Mouse (Mus musculus): Measurements from ENCODE around the gene Zmym2. TPM values are rescaled to one million over a fixed set of nuclear protein-coding genes. Genes with fewer than 3 reads are reported as not detected.

Zmym2 gene
- polyA plus RNA-seq, 1 experiment, result 14.8 TPM

- Histone ChIP-seq H3K79me2 (ENCODE audit: control insufficient read depth, insufficient read depth) (peaks cover 98% of the 10 kb centered on the region), H3K27me3 (ENCODE audit: control insufficient read depth, insufficient read depth, insufficient read length) (no peaks in the 10 kb centered on the region), H3K36me3 (ENCODE audit: control insufficient read depth, insufficient read depth) (peaks cover 30% of the 10 kb centered on the region), H3K4me2 (ENCODE audit: low read depth) (no peak overlapping the region), H3K4me3 (no peak overlapping the region), H3ac (ENCODE audit: control insufficient read depth, insufficient read length) (no peak overlapping the region)
- TF ChIP-seq USF1 (IDR thresholded peaks at IDR 0.05; ENCODE audit: low read depth) (no peak), TCF3 (IDR thresholded peaks at IDR 0.05; ENCODE audit: insufficient read length, low read depth) (no peak), REST (IDR thresholded peaks at IDR 0.05; ENCODE audit: insufficient read depth, insufficient read length) (no peak), TCF12 (IDR thresholded peaks at IDR 0.05; ENCODE audit: insufficient read depth, poor library complexity, severe bottlenecking) (no peak), SRF (IDR thresholded peaks at IDR 0.05; ENCODE audit: control insufficient read depth, insufficient read length, low read depth) (no peak), MYOG (IDR thresholded peaks at IDR 0.05; ENCODE audit: control insufficient read depth in 1 of 3, insufficient read depth in 1 of 3, insufficient read length in 2 of 3, low read depth in 2 of 3) (no peak)
Measured at GRCm38 (mm10) chr14:56903039-56903438, 16.6 kb downstream of the Zmym2 start.

GRCm38 (mm10) chr14:56905696-56906095 lies 19.2 kb downstream of the Zmym2 start:
- H3K36me3 ChIP-seq (ENCODE audit: control insufficient read depth, insufficient read depth), result peaks cover 30% of the 10 kb centered on the region

GRCm38 (mm10) chr14:56918532-56918931 lies 32.1 kb downstream of the Zmym2 start:
- no peaks in the 10 kb centered on the region for H3K27me3 ChIP-seq (ENCODE audit: control insufficient read depth, insufficient read depth, insufficient read length)
- no peak overlapping the region for H3K4me2 ChIP-seq (ENCODE audit: low read depth)
- H3K36me3 ChIP-seq (ENCODE audit: control insufficient read depth, insufficient read depth), result peaks cover 59% of the 10 kb centered on the region
- TF ChIP-seq POLR2A (IDR thresholded peaks at IDR 0.05; ENCODE audit: insufficient read length, low read depth) (no peak), SRF (IDR thresholded peaks at IDR 0.05; ENCODE audit: control insufficient read depth, insufficient read length, low read depth) (no peak), E2F4 (IDR thresholded peaks at IDR 0.05; ENCODE audit: insufficient read depth) (no peak), MYOG (IDR thresholded peaks at IDR 0.05; ENCODE audit: control insufficient read depth in 1 of 3, insufficient read depth in 1 of 3, insufficient read length in 2 of 3, low read depth in 2 of 3) (no peak)
- H3ac ChIP-seq (ENCODE audit: control insufficient read depth, insufficient read length), result no peak overlapping the region
- peaks cover 51% of the 10 kb centered on the region for H3K79me2 ChIP-seq (ENCODE audit: control insufficient read depth, insufficient read depth)
- H3K4me3 ChIP-seq, result no peak overlapping the region

More at GRCm38 (mm10) chr14:56905696-56906095, 19.2 kb downstream of the Zmym2 start:
- Histone ChIP-seq H3K79me2 (ENCODE audit: control insufficient read depth, insufficient read depth) (peaks cover 98% of the 10 kb centered on the region), H3K27me3 (ENCODE audit: control insufficient read depth, insufficient read depth, insufficient read length) (no peaks in the 10 kb centered on the region), H3K4me3 (no peak overlapping the region), H3ac (ENCODE audit: control insufficient read depth, insufficient read length) (no peak overlapping the region), H3K4me2 (ENCODE audit: low read depth) (no peak overlapping the region)
- TF ChIP-seq USF1 (IDR thresholded peaks at IDR 0.05; ENCODE audit: low read depth) (no peak), POLR2A (IDR thresholded peaks at IDR 0.05; ENCODE audit: insufficient read length, low read depth) (no peak), MYOG (IDR thresholded peaks at IDR 0.05; ENCODE audit: control insufficient read depth in 1 of 3, insufficient read depth in 1 of 3, insufficient read length in 2 of 3, low read depth in 2 of 3) (no peak), REST (IDR thresholded peaks at IDR 0.05; ENCODE audit: insufficient read depth, insufficient read length) (no peak), MYOD1 (IDR thresholded peaks at IDR 0.05; ENCODE audit: control insufficient read depth in 1 of 3, insufficient read length in 2 of 3, low read depth in 2 of 3) (no peak), CEBPB (IDR thresholded peaks at IDR 0.05; ENCODE audit: insufficient read depth, poor library complexity, severe bottlenecking) (no peak), TCF3 (IDR thresholded peaks at IDR 0.05; ENCODE audit: insufficient read length, low read depth) (no peak), MAX (IDR thresholded peaks at IDR 0.05; ENCODE audit: low read depth) (no peak), SRF (IDR thresholded peaks at IDR 0.05; ENCODE audit: control insufficient read depth, insufficient read length, low read depth) (no peak), POLR2AphosphoS2 (IDR thresholded peaks at IDR 0.05; ENCODE audit: insufficient read length, low read depth) (no peak), TCF12 (IDR thresholded peaks at IDR 0.05; ENCODE audit: insufficient read depth, poor library complexity, severe bottlenecking) (no peak), E2F4 (IDR thresholded peaks at IDR 0.05; ENCODE audit: insufficient read depth) (no peak)

- Histone ChIP-seq H3K79me2 (ENCODE audit: control insufficient read depth, insufficient read depth) (no peaks in the 10 kb centered on the region), H3K27me3 (ENCODE audit: control insufficient read depth, insufficient read depth, insufficient read length) (no peaks in the 10 kb centered on the region), H3ac (ENCODE audit: control insufficient read depth, insufficient read length) (no peak overlapping the region), H3K36me3 (ENCODE audit: control insufficient read depth, insufficient read depth) (peaks cover 43% of the 10 kb centered on the region), H3K4me3 (no peak overlapping the region), H3K4me2 (ENCODE audit: low read depth) (no peak overlapping the region)
- TF ChIP-seq REST (IDR thresholded peaks at IDR 0.05; ENCODE audit: insufficient read depth, insufficient read length) (no peak), TCF12 (IDR thresholded peaks at IDR 0.05; ENCODE audit: insufficient read depth, poor library complexity, severe bottlenecking) (no peak)
Measured at GRCm38 (mm10) chr14:56935481-56935880, 49.0 kb downstream of the Zmym2 start.

GRCm38 (mm10) chr14:56939903-56940302 lies 53.5 kb downstream of the Zmym2 start:
- TF ChIP-seq TCF12 (IDR thresholded peaks at IDR 0.05; ENCODE audit: insufficient read depth, poor library complexity, severe bottlenecking), result no peak
- no peak for TF ChIP-seq USF1 (IDR thresholded peaks at IDR 0.05; ENCODE audit: low read depth)
- no peak overlapping the region for H3ac ChIP-seq (ENCODE audit: control insufficient read depth, insufficient read length)
- no peak overlapping the region for H3K4me3 ChIP-seq
- H3K27me3 ChIP-seq (ENCODE audit: control insufficient read depth, insufficient read depth, insufficient read length), result no peaks in the 10 kb centered on the region
- peaks cover 66% of the 10 kb centered on the region for H3K36me3 ChIP-seq (ENCODE audit: control insufficient read depth, insufficient read depth)
- H3K79me2 ChIP-seq (ENCODE audit: control insufficient read depth, insufficient read depth), result no peaks in the 10 kb centered on the region
- H3K4me2 ChIP-seq (ENCODE audit: low read depth), result no peak overlapping the region

GRCm38 (mm10) chr14:56952928-56953327 lies 66.5 kb downstream of the Zmym2 start:
- Histone ChIP-seq H3K4me2 (ENCODE audit: low read depth) (no peak overlapping the region), H3K36me3 (ENCODE audit: control insufficient read depth, insufficient read depth) (peaks cover 89% of the 10 kb centered on the region), H3ac (ENCODE audit: control insufficient read depth, insufficient read length) (no peak overlapping the region), H3K27me3 (ENCODE audit: control insufficient read depth, insufficient read depth, insufficient read length) (no peaks in the 10 kb centered on the region), H3K4me3 (no peak overlapping the region), H3K79me2 (ENCODE audit: control insufficient read depth, insufficient read depth) (no peaks in the 10 kb centered on the region)
- TF ChIP-seq TCF3 (IDR thresholded peaks at IDR 0.05; ENCODE audit: insufficient read length, low read depth), result no peak

All from myocyte (in vitro differentiated cells).